Mouse (Mus musculus) cerebellum, postnatal 25 days (tissue): ENCODE results near the gene Pgs1.

Experiments used
- DNase-seq, 2 experiments: peaks; one replicate each; pipeline ENCODE4 v3.0.0; 2021; ENCODE audit warnings: mixed read lengths in 2 of 2

Pgs1 gene

GRCm38 (mm10) chr11:117963091-117963793, 22.9 kb upstream of the Pgs1 start:
- DNase-seq, result peak; percentile 88 to 93

- DNase-seq, result no peak
These were observed 22.2 kb upstream of the Pgs1 start for GRCm38 (mm10) chr11:117963872-117964271.

GRCm38 (mm10) chr11:117964294-117964693, 21.8 kb upstream of the Pgs1 start:
- no peak for DNase-seq

- DNase-seq, result no peak
These were observed 21.0 kb upstream of the Pgs1 start for GRCm38 (mm10) chr11:117965052-117965451.

GRCm38 (mm10) chr11:117965561-117965981, 20.5 kb upstream of the Pgs1 start:
- no peak for DNase-seq

- peak; percentile 66 to 74 for DNase-seq
These were observed 19.5 kb upstream of the Pgs1 start for GRCm38 (mm10) chr11:117966506-117967100.

GRCm38 (mm10) chr11:117967249-117968015, 18.7 kb upstream of the Pgs1 start:
- DNase-seq, result peak; percentile 70 to 74

GRCm38 (mm10) chr11:117968016-117968671, 17.9 kb upstream of the Pgs1 start:
- DNase-seq, result peak; percentile 64 to 66

- DNase-seq, result peak in 1 of 2 experiments; percentile 45
These were observed 17.4 kb upstream of the Pgs1 start for GRCm38 (mm10) chr11:117968716-117969099.

GRCm38 (mm10) chr11:117969100-117969944, 16.8 kb upstream of the Pgs1 start:
- peak; percentile 75 to 84 for DNase-seq

GRCm38 (mm10) chr11:117969945-117970872, 15.9 kb upstream of the Pgs1 start, which contains the start of gene Socs3:
Socs3 (minus strand) TSS chr11:117970047.
- DNase-seq, result peak; percentile 94 to 96

GRCm38 (mm10) chr11:117971100-117971499, 15.0 kb upstream of the Pgs1 start:
- no peak for DNase-seq

GRCm38 (mm10) chr11:117971646-117972242, 14.3 kb upstream of the Pgs1 start:
- DNase-seq, result no peak

GRCm38 (mm10) chr11:117972656-117973558, 13.2 kb upstream of the Pgs1 start:
- DNase-seq, result no peak

- DNase-seq, result no peak
These were observed 12.5 kb upstream of the Pgs1 start for GRCm38 (mm10) chr11:117973569-117973968.

GRCm38 (mm10) chr11:117974327-117975125, 11.6 kb upstream of the Pgs1 start:
- DNase-seq, result no peak

GRCm38 (mm10) chr11:117975211-117975967, 10.7 kb upstream of the Pgs1 start:
- no peak for DNase-seq
